Mouse (Mus musculus) cerebellum, adult 9-11 months (tissue): ENCODE measurements around the gene Nampt.

Source experiments
- DNase-seq: peaks from one replicate; pipeline ENCODE4 v3.0.0; 2022

Nampt gene

DNA sequence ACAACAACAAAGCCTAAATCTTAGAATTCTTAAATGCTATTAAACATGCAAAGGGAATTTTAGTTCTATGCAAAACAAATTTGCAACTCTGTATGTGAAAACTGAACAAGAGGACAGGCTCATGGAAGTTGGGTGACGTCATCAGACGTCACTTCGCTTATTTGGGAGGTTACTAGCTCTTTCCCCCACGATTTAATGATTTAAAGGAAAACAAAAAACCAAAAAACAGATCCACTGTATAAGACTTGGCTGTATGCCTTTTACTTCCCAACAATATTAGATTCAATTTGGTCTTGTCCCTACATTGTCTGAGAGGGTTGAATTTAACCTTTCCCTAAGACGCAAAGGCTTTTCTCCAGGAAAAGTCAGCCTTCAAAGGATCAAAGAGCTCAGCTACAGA, at the start of gene Nampt:
Nampt (plus strand) TSS at position 130 of the 400 bp plus-strand sequence.
- DNase-seq, result no peak

- no peak for DNase-seq
Measured at GRCm38 (mm10) chr12:32770766-32771165, 48.6 kb upstream of the Nampt start.

DNA sequence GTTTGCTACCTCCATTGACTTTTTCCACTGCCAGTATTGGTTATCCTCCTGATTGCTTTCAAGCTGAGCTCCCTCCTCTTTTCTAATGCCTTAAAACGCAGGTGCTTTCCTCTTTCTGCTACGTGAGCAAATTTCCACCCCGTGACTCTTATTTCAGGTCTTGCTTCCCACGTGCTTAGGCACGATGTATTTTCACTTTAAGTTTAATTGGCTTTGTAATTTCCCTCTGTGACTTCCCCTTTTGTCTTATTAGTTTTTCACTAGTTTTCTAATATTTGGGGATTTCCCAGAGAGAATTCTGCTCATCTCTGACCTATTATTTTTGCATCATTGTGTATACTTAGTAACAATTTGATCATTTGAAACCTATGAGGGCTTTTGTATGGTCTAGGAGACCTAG, 44.8 kb upstream of the Nampt start:
- DNase-seq, result no peak

GRCm38 (mm10) chr12:32789092-32789491, 30.3 kb upstream of the Nampt start:
- DNase-seq, result no peak

DNA sequence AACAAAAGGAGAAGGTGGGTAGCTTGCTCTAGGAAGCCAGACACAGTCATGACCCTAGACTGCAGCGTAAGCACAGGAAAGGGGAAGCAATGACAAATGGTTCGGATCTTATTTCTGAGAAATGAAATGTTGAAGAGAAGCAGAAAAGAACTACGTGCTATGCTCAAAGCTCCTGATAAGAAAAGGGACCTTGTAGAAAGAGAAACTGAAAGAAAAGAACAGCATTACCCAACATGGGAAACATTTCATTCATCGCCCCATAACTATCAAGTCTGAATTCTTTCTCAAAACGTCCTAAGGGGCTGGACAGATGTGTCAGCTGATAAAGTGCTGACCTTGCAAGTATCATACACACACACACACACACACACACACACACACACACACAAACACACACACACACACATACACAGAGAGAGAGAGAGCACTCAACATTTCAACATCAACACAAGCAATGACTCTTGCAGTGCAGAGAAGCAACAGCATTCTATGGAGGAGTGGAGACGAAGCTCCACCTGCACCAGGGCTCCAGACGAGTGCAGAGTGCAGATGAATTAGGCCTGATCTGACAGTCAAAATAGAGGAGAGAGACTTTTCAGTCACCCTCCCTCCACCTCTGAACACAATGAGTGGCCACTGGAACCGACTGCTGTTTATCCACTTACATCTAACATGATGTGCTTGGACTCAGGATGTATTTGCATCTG, 23.4 kb upstream of the Nampt start:
- DNase-seq, result no peak

- DNase-seq, result no peak
Measured at GRCm38 (mm10) chr12:32797438-32797837, 21.9 kb upstream of the Nampt start.

- no peak for DNase-seq
Measured at GRCm38 (mm10) chr12:32801078-32801477, 18.3 kb upstream of the Nampt start.

DNA sequence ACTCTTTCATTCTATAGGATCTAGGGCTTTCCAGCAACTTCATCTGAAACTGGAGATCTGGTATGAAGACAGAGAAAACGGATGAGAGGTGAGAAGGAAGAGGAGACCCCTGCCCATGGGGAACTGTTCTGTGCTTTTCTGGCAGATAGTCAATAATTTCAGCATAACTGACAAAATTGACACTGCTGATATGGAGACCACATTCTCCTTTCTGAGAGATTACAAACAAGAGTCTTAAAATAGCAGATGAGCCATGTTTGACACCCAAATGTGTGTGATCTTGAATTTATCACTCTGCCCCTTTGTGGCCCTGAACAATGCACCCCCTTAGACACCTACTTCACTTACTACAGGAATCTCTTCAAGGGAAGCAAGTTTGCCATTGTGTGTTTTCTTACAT, 13.8 kb upstream of the Nampt start:
- no peak for DNase-seq

DNA sequence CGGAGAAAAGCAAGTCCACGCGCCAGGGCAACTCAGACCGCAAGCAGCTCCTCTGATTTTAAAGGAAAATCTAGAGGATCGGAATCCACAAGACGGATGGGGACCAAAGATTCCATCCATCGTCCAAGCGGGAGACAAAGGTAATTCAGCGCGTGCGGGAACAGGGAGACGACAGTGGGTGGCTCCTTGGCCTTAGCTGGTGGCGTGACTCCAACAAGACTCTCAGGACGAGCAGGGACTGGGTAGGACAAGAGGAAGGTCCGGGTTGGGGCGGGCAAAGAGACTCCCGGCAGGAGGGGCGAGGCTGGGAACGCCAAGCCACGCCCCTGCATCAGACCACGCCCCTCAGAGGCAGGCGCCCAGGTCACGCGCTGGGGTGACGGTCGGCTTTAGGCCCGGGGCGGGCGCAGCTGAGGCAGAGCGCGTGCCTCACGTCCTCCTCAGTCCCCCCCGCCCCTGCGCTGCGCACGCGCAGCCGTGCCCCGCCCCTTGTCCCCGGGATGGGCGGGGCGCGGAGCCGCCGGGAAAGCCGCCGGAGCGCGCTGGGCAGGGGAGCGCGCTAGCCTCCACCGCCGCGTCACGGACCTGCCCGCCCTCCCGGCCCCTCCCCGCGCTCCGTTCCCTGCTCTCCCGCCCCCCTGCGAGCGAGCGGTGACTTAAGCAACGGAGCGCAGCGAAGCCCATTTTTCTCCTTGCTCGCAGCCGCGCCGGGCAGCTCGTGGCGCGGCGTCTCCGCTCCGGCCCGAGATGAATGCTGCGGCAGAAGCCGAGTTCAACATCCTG, 669 bp downstream of the Nampt start:
- DNase-seq, result peak; percentile 99

- peak; percentile 91 for DNase-seq
Measured at GRCm38 (mm10) chr12:32820688-32821503, 1.6 kb downstream of the Nampt start.

DNA sequence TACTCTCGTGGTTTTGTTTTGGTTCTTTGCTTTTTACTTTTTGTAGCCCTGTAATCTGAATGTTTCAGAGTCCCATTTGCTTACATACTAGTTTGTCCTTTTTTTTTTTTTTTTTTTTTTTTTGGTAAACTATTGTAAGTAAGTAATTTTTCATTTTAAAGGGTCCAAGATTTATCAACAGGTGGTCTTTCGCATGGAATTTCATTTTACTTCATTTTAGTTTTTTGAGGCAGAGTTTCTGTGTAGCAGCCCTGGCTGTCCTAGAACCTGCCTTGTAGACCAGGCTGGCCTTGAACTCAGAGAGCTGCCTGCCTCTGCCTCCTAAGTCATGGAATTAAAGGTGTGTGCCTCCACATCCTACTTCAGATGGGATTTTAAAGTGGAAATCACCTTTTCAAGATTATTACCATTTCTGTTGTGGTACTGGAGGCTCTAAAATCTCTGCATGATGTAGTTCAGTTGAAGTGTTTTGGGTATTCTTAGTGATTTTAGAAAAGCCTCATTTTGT, 2.2 kb downstream of the Nampt start:
- DNase-seq, result no peak

DNA sequence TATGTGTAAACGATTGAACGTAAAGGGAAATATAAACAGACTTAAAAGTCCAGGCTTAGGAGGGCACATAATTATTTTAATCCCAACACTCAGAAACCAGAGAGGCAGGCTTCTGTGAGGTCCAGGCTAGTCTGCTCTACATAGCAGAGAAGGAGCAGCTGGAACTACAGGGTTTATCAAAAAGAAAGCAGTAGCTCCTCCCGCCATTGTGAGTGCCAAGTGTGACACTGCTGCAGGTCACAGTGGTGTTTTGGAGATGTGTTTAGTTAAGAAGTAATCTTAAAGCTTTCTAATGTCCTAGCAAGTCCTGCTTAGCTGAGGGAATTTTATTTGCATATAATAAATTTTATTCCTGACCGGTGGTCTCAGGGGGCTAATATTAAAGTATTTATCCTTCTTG, 2.7 kb downstream of the Nampt start:
- no peak for DNase-seq

DNA sequence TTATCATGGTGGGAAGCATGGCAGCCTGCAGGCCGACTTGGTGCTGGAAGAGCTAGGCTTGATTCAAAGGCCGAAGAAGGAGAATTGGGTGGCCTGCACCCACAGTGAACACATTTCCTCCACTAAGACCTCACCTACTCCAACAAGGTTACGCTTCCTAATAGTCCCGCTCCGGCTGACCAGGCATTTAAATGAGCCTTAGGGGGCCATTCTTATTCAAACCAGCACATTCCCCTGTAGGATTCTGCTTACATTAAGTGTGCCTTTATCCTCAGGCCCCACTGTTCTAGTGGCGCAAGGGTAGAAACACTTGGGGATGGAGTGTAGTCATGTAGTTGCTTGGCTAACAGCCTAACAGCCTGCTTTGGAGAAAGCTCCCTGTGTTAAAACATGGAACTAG, 5.2 kb downstream of the Nampt start:
- DNase-seq, result no peak

DNA sequence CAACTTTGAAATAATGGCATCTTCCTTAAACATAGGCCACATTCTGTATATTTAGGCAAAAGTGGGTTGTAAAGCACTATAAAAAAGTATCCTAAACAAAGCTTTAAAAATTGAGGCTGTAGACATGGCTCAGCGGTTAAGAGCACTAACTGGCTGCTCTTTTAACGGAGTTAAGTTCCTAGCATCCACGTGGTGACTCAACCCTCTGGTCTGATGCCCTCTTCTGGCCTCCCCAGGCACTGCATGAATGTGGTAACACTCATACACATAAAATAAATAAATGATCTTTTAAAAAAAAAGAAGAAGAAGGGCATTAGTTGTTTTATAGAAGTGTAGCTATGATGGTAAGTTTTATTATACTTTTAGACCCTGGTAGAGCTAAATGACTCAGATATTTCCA, 7.6 kb downstream of the Nampt start:
- no peak for DNase-seq

DNA sequence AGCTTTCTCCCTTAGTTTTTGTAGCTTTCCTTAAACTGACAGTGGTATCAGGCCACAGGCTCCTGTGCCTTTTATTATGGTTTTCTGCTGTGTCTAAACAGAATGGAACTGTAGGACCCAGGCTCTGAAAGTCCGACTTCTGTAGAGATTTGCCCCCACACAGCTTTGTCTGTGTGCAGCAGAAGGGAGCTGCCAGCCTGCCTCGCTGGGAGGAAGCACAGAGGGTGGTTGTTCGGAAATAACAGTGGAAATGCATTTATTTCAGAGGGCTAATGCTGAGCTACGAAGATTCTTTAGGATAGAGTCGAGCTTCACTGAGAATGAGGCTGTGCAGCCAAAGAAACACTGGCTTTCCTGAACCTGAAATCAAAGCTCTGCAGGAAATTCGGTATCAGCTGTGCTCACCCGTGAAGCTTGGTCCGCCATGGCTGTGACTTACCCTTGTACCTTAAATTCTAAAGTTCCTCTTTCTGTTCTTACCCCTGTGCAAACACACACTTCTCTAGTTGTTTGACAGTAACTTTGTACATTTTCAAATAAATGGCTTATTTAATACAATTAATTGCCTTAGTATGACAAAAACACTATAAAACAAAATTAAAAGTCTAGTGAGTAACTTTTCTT, 8.9 kb downstream of the Nampt start:
- no peak for DNase-seq

- DNase-seq, result peak; percentile 60
Measured at GRCm38 (mm10) chr12:32829321-32830090, 10.2 kb downstream of the Nampt start.

DNA sequence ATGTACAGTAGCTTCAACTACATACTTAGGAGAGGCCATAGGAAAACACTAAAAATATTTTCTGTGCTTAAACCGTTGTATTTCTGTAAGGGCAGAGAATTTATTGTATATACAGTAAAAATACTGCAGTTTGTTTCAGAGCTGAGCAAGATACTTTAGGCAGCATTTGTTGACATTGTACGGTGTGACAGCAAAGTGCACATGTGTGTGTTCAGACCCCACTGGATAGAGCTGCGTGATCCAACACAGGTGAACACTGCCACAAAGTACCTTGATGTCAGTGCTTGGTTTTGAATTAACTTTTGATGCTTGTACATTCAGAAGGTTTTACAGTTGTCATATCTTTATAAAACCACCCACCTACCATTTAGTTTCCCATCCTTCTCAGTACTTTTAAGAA, 12.7 kb downstream of the Nampt start:
- DNase-seq, result no peak

DNA sequence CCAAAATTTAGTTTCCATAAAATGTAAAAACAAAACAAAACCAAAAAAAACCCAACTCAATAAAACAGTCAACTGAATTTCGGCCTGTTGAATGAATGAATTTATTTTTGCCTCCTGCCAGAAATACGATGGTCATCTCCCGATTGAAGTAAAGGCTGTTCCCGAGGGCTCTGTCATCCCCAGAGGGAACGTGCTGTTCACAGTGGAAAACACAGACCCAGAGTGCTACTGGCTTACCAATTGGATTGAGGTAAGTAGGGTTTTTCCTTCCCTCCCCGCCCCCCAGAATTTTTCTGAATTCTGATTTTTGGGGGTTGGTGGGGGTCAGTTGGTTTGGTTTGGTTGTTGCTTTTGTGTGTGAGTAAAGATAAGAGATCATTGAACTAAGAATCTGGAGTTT, 15.4 kb downstream of the Nampt start:
- DNase-seq, result no peak

DNA sequence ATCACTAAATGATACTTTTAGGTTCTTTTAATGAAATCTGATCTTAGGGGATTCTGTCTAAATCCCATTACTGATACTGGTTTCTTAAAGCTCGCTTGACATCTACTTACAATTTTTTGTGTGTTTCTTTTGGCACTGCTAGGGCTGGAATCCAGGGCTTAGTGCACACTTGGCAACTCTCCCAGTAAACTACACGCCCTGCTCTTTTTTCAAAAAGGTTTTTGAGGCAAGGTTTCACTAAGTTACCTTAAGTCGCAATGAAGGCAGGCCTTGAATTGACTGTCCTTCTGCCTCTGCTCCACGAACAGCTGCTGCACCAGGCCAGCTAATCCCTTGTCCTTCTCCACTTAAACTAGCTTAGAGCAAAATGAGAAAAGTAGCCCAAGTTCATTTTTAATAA, 15.9 kb downstream of the Nampt start:
- DNase-seq, result no peak

DNA sequence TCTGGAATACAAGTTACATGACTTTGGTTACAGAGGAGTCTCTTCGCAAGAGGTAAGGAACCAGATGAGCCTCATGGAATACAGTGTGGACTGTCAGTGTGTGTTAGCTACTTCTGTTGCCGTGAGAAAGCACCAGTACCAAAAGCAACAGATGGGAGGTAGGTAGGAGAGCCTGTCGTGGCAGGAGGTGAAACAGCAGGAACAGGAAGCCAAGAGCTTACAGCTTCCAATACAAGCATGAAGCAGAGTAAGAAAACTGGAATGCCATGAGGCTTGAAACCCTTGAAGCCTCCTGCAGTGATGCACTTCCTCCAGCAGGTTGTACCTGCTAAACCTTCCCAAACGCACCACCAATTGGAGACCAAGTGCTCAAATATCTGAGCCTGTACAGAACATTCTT, 19.1 kb downstream of the Nampt start:
- DNase-seq, result peak; percentile 45

- DNase-seq, result no peak
Measured at GRCm38 (mm10) chr12:32838954-32839353, 19.6 kb downstream of the Nampt start.

DNA sequence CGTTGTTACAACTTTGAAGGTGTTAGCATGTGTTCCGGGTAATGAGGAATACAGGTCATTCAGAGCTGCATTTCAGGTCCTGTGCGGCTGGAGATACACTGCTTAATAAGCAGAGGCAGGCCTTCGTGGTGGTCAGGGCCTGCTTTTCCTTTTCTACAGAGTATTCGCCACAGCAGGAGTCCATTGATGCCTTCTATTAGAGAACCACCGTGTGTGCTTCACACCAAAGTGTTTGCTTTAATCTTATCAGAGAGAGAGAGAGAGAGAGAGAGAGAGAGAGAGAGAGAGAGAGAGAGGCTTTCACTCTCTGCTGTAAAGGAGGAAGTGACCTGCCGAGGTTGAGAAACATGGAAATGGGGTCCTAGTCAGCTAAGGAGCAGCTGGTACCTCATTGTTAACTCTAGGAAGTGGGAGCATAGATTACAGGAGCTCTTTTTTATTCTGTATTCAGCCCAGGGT, 22.1 kb downstream of the Nampt start:
- no peak for DNase-seq
